Mouse (Mus musculus): ENCODE results near the gene Rbm15.
A peak's percentile ranks its signal among the peaks of the same experiment; 100 is the strongest.
"Not testable (repeated sequence)": the region's sequence is repeated elsewhere in the genome, so short reads cannot be mapped to it uniquely, and the experiment has no call there.

Rbm15 gene

DNA sequence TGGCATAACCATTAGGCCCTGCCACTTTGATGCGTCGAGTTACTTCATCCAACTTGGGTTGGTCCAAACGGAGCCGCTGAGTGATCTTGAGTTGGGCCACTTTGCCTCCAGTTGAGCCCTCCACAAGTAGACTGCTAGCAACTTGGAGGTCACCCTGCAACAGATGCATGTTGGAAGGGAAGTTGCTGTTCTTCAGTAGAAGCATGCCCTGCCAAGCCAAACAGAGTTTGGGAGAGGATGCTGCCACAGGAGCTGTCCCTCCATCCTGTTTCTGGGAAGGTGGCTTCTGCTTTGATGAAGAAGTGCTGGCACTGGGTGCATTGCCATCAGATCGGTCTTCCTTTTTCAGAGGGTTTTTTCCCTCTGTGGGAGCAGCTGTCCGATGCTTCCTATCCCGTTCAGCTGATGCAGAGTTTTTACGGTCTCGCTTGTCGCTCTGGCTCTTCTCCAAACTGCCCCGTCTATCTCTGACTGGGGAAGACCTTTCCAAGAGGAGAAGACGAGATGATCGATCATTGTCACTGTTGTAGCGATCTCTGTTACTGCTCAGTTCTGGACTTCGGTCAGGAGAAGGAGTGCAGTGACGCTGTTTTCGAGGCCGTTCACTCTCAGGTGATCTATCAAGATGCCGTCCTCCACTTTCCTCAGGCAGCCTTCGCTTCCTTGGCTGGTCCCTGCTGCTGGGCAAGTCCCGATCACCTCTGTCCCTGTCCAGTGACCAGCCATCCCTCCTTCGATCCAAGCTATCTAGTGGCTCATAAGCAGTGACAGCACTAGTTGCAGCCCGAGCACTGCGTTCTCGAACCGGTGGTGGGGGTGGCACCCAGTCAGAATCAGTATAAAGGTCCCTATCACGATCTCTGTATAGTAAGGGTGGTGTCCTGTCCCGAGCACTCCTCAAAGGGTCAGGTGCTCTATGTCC is 2.7 kb downstream of the Rbm15 start:
- DNase-seq, result no peak

GRCm38 (mm10) chr3:107326442-107326841 is 7.0 kb downstream of the Rbm15 start:
- DNase-seq, result no peak

GRCm38 (mm10) chr3:107321776-107322175 is 11.7 kb downstream of the Rbm15 start:
- no peak for DNase-seq

- no peak for DNase-seq
Observed at GRCm38 (mm10) chr3:107321141-107321540, 12.3 kb downstream of the Rbm15 start.

GRCm38 (mm10) chr3:107317338-107317737 is 16.1 kb downstream of the Rbm15 start:
- no peak for DNase-seq

- not testable (repeated sequence) for DNase-seq
Observed at GRCm38 (mm10) chr3:107296917-107297316, 36.6 kb downstream of the Rbm15 start.

DNA sequence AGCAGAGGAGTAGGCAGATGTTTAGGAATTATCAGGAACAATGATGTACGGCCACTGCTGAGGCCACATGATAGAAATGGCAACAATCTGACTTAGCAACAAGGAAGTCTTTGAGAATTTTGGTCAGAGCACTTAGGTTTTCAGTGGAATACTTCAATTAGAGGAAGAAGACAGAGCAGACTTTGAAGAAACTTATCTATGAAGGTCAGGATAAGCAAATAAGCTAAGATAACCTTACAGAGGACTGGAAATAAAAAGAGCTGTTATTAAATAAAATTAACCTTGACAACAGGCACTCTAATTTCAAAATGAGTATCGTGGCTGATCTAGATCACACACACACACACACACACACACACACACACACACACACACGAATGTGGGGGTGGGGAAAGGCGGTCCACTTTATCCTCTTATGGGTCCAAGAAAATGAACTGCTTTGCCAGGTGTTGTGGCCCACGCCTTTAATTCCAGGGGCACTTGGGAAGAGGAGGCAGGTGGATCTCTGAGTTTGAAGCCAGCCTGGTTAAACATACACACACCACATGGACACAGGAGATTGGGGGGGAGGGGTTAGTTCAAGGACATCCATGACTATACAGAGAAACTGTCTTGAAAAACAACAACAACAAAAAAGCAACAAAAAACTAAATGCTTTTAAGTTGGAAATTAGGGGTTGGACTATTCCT is 37.7 kb downstream of the Rbm15 start:
- DNase-seq, result no peak

GRCm38 (mm10) chr3:107290764-107291381 is 42.6 kb downstream of the Rbm15 start, which contains the start of gene Slc16a4:
Slc16a4 (plus strand) TSS chr3:107291230.
- no peak for DNase-seq

DNA sequence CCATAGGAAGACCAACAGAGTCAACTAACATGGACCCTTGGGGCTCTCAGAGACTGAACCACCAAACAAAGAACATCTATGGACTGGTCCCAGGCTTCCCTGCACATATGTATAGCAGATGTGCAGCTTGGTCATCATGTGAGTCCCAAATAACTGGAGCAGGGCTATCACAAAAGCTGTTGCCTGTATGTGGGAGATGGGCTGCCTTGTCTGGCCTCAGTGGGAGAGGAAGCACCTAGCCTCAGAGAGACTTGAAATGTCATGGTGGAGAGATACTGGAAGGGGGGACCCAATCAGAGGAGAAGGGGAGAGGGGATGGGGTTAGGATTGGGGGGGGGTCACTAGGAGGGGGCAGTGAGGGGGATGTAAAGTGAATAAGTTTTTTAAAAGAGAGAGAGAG is 46.1 kb downstream of the Rbm15 start:
- DNase-seq, result no peak

- DNase-seq, result no peak
Observed at GRCm38 (mm10) chr3:107286123-107286522, 47.4 kb downstream of the Rbm15 start.

DNA sequence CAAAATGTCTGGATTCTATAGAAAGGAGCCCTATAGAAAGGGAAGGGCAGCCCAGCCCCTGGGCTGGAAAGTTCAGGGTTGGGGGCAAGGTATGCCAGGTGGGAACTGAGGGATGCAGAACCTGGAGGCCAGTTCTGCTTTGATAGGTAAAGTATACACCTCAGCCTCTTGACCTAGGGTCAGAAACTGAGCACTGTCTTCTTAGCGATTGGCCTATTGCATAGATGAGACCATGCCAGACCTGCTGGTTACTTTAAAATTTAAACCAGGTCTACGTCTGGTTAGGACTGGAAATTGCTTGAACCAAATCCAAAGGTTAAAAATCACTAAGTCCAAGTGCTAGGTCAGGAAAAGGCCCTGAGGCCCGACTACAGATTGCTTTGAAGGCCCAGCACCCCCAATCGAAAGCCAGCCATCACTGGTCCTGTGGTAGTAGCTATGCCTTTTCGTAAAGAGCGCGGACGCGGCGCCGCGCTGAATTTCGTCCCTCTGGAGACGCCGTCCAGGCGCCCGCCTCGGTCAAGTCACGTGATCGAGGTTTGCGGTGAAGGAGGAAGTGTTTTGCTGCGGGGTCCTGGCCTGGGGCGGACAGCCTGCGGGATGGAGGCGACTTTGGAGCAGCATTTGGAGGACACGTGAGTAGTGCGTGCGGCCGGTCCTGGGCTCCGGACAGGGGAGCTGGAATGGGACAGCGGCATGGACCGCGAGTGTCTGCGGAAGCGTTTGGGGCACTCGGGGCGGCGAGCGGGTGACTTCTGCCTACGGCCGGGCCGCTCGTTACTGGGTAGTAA is 54.8 kb downstream of the Rbm15 start, which contains the start of gene Lamtor5:
Gene Lamtor5 (plus strand): TSS at position 380 of the 791 bp plus-strand sequence.
- DNase-seq, result peak; percentile 91

- DNase-seq, result no peak
Observed at GRCm38 (mm10) chr3:107276626-107277025, 56.8 kb downstream of the Rbm15 start.

GRCm38 (mm10) chr3:107275996-107276395 is 57.5 kb downstream of the Rbm15 start:
- no peak for DNase-seq

Measured in thymus, postnatal 25 days (tissue).